Mouse (Mus musculus) layer of hippocampus, adult 18-20 months (tissue): Measurements from ENCODE around the gene Tmem44. TPM values are rescaled to one million over a fixed set of nuclear protein-coding genes. Genes with fewer than 3 reads are reported as not detected.

ENCODE experiments used
- DNase-seq, 2 experiments: peaks; one replicate each; pipeline ENCODE4 v3.0.0; 2022; ENCODE audit warnings: low spot score in 2 of 2
- total RNA-seq, 2 experiments: library from RNA; stranded (reverse); gene quantifications; 2 replicates each; pipeline ENCODE4 v1.2.3; 2021

Tmem44 gene
- total RNA-seq, 2 experiments from 2014 or later, result 27.9 to 33.1 TPM

DNA sequence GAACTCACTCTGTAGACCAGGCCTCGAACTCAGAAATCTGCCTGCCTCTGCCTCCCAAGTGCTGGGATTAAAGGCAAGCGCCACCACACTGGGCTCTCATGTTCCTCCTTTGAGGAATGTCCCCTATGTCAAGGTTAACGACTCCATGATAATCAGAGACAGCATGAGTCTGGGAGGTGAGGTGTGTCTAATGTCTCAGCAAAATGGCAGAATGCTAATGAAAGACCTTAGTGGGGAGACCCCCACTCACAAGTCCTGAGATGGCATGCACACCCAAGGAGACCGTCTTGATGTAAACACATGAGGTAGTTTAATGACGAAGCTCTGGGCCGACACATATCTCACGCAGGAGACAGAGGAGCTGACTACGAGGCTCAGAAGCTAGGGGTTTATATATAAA is 3.5 kb upstream of the Tmem44 start:
- DNase-seq, result no peak

DNA sequence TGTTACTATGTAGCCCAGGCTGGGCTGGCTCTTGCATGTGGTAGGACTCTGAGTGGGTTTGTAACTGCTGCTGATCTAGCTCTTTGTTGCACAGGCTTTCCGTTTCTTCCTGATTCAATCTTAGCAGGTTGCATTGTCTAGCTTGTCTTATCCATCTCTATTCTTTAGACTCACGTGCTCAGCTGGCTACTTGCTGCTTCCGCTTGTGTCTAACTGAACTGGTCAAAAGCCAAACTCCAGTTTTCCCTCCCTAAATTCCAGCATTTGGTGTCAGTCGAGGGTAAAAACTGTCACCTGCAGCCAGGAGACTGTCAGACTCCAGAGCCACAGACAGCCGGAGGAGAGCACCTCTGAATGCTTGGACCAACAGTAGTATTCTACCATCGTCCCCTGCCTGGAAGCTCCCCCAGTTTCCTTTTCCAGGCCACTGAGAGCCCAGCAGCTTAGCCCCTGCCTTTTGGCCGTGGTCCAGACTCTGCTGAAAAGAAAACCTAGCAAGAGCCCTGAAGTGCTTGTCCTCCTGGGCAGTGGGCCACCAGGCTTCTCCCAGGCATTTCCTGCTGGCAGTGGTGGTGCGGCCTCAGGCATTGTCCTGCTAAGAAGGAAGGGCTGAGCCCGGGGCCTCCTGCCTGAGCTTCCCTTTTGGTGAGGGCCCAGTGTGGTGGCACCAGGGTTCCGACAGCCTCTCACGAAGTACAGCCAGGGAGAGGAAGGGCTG is 2.1 kb upstream of the Tmem44 start:
- DNase-seq, result peak; percentile 48 to 71

DNA sequence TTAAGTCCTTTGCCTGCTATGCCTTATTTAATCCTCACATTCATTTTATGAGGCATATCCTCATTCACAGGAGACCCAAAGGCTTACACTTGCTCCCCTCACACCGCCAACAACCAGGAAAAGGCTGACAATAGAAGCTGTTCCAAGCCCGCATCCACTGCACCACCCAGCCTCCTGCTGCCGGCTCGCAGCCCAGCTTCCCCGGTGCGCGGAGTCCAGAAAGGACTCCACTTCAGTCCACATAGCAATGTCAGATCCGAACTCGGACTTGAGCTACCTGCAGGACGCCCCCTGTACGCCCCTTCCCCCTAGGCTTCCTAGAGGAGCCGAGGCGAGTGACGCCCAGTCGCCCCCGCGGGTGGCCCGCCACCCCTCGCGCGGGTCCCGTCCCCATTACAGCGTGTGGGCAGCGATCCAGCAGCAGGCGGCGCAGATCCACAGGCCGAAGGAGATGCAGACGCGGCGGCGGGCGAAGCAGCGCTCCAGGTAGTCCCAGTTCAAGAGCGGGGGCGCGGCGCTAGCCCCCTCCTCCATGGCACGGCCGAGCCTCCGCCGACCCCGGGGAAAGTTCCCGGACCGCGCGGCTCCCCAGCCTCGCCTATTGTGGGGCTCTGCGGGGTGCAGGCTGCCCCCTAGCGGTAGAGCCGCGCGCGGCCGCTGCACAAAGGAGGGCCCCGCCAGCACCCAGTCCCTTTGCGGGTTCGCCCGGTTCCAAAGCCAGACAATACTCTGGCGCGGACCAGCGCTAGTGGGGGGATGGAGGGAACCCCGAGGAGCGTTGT is 485 bp downstream of the Tmem44 start:
- peak; percentile 53 to 82 for DNase-seq

DNA sequence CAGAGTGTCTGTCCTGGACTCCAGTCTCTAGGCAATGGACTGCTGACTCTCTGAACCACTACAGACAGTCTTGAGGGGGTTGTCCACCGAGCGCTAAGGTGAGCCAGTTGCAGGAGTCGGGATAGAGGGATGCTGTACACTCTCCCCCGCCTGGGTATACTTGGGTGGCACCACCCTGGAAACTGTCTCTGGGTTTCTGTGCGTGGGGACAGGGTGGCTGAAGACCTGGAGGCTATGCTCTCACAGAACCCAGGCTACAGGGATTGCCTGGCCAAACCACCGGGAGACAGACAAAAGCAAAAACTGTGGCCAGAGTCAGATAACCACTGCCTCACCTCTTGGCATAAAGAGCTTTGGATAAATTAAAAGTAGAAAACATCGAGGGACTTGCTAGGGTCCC is 1.1 kb downstream of the Tmem44 start:
- DNase-seq, result no peak

DNA sequence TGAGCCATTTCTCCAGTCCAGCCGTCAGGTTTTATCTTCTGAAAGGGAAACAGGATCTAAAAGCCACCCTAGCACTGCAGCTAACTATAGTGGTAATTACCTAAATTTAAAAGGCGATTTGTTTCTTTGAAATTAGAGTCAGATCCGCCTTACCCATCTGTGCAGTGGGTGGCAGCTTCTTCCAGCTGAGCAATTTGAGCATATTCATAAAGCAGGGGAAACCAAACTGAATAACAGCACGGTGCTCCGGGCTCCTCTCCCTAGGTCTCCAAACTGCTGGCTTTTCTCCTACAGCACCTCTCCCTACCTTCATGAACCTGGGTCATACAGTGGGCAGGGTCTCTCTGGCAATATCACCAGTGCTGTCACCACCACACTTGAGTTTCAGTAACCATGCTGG is 2.4 kb downstream of the Tmem44 start:
- DNase-seq, result peak in 1 of 2 experiments; percentile 40

DNA sequence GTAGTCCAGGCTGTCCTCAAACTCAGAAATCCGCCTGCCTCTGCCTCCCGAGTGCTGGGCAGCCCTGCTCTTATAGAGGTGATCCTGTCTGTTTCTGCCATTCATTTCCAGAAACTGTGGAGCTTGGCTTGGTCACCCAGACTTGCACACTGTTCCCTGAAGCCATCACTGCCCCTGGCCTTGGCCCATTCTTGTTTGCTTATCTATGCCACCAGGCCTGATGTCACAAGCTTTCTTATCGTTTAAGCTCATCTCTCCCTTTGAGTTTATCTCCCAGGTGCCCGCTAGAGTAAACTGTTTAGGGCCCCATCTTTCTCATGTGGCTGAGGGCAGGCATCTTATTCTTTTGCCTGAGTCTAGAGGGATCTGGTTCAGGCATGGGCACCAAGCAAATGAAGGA is 5.9 kb downstream of the Tmem44 start:
- DNase-seq, result no peak

DNA sequence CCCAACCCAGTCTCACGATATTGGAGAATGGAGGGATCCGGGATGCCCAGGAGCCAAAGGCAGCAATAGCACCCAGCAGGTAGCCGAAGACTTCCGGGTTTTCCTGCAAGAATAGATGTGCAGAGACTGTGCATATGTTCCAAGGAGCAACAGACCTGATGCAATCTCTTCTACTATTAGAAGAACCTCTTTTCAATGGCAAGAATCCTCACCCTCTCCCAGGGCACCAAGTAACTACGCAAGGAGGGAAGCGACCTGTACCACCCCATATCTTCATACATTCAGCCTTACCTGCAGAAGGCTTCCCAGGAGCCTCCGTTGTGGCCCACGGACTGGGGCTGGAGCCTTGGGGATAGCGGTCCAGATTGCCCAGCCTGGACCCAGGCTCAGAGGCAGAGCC is 7.3 kb downstream of the Tmem44 start:
- DNase-seq, result no peak

DNA sequence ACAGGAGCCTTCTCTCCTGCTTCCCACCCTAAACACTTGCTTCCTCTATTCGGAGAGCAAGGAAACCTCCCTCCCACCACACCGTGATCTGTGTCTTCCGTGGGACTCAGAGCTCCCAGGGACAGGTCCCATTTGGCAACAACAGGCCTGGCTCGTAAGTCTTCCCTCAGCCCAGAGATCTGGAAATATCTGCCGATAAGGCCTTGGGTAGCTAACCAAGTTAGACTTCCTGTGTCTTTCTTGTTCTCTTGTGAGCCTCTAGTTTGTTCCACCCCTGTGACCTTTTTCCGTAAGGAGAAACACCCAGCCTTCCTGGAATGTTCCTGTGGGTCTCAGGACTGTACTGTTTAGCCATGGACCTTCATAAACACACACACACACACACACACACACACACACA is 7.8 kb downstream of the Tmem44 start:
- DNase-seq, result no peak

DNA sequence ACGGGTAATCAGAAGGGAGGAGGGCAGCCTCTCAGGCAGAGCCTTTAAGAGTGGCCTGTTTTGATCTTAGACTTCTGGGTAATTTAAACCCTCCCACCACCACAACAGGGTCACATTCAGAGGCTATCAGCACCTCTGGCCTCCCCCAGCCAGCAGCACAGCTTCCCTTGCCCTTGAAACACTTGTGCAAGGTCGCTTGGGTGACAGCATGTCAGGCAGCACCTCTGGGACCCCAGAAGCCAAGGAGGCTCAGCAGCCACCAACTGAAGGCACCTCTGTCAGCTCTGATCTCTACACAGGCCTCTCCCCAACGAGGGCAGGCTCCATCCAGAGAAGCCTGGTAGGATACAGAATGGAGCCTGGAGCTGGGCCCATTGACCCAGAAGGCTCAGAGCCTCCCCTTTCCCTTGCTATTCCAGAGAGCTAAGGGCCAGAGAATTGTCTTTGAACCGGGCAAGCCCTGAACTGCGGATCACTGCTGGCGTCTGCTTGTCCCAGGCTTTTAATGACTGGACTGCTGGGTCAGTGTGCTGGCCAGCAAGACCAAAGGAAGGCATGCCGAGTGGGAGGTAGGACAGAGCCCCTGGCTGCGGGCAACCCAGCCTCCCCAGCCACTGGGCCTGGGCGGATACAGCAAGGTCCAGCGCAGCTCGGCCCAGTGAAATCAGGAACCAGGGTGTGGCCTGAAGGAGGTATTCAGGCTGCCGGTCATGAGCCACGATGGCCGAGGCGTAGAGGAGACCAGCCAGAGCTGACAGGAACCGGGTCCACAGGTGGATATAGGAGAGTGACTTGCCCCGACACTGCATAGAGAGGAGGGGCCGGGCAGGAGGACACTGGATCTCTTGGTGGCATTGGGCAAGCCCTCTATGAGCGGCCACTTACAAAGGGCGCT is 10.3 kb downstream of the Tmem44 start:
- no peak for DNase-seq

DNA sequence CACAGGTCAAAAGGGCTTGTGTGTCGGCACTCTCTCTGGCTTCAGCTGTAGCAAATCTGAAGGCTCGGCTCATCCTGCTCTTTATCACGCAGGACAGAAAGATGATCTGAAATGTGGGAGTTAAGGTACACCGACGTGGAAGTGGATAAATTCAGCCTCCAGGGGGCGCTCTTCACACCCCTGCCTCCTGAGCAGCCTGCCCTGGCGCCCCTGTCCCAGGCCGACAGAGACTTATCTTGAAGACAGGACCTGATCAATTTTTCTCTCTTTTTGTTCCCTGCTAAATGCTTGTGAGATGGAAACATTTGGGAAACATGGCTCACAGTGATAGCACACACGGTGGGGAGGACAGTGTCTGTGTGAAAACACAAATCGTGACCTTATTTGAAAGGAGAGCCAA is 11.2 kb downstream of the Tmem44 start:
- no peak for DNase-seq

DNA sequence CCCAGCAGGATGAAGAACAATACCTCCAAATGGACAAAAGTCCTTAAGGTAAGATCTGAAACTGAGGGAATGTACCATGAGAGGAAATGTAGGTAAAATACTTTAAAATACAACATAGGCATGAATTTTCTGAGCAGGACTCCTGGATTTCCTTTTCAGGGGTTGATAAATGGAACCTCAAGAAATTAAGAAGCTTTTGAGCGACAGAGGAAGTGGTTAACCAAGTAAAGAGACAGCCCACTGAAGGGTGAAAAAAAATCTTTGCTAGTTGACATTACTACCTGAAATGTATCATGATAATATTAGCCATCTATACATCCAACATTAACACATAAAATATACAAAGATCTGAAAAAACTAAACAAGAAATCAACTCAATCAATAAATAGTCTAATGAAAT is 15.6 kb downstream of the Tmem44 start:
- DNase-seq, result no peak

DNA sequence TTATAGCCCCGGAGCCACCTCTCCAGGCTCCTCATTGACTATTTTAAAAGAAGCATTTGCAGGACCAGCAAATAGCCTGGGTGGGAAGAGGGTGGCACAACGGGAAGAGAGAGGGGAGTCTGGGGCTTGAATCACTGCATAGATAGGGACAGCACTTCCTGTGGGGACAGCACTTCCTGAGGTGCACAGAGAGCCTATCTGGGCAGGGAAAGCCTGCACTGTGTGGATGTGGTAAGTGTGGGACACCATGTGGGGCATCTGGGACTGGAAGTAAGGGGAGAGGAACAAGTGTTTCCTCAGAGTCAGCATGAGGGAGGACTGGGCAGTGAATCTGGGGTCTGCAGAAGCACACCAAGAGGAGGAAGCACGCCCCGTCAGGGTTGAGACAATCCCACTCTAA is 17.1 kb downstream of the Tmem44 start:
- no peak for DNase-seq

DNA sequence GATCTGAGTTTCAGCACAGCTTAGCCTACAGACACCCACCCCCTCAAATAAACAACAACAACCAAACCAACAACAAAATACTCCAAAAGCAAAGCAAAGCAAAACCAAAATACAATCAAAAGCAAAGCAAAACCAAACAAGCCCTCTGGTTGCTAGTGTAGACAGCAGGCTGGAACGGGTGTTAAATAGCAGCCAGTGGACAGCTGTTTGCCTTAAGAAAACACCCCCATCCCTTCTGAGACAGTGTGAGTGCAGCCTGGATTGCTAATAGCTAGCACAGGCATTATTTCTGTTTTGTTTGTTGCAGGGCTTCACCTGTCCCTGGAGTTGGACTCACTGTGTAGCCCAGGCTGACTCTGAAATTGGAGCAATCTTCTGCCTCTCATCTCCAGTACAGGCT is 17.7 kb downstream of the Tmem44 start:
- DNase-seq, result no peak

DNA sequence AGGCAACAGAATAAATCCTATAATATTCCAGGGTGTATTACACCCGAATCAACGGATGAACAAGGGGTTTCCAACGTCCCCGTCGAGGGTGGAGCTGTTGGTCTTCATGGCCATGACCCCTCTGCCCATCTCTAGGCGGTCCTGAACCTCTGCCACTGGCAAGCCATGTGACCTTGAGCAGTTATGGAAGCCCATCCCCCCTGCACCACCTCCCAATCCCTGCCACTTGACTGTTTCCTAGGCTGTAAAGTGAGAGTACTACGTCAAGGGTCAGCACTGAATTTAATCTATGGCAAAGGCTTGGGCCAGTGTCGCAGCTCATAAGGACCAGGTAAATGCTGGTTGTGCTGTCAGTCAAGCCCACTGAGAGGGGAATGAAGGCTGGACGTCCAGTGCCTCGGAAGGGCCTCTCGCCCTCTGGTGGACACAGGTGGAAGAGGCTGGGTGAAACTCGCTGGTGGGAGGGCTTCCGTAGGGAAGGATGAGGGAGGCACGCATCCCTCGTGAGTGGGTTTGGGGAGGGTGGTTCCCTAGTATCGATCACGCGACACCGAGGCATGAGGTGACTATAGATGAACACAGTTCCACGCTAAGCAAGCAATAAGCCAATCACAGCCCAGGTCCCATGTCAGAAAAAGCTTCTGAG is 18.8 kb downstream of the Tmem44 start:
- DNase-seq, result no peak

DNA sequence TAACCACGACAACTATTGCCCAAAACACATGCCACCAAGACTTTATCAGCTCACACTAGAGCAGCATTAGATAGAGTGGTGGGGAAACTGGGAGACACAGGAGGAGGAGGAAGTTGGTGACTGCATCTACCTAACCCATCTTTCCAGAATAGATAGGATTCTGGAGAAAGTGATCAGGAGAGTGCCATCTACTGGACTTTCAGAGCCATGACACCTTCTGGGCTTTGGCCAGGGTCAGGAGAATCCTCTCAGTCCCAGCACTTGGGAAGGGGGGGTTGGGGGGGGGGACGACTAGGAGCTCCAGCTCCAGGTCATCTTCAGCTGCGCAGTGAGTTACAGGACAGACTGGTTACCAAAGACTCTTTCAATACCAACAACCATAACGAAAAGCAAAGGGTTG is 19.8 kb downstream of the Tmem44 start:
- DNase-seq, result no peak

DNA sequence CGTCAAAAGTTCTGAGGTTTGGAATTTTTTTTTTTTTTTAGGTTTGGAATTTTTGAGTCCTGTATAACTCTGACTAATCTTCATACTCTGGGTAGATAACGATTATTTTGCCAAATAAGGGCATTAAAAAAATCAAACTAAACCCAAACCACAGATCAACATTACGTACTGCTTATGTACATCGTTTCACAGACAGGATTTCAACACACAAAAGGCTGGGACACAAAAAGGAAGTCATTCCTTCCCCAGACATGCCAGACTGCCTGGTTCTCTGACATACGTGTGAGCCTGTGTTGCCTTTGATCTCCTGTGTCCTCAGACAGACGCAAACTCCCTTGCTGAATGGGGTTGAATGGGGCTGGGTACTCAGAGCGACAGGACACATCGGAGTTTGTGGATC is 22.3 kb downstream of the Tmem44 start:
- no peak for DNase-seq

DNA sequence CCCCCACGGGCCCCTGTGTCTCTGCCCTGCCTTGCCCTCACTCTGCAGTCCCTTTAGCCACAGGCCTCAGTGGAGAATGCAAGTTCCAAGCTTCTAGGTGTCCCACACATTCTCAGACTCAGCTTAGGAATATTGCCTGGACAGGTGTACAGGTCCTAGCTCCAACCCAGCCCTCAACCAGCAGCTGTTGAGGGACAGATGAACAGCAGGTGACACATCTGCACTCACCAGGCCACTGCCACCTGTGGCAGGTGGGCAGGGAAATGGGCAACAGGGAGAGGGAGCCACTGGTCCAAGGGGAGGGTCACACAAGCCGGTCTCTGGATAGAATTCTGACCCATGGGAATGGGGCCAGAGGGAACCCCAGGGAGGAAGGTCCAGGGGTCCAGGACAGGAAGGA is 22.8 kb downstream of the Tmem44 start:
- DNase-seq, result no peak

DNA sequence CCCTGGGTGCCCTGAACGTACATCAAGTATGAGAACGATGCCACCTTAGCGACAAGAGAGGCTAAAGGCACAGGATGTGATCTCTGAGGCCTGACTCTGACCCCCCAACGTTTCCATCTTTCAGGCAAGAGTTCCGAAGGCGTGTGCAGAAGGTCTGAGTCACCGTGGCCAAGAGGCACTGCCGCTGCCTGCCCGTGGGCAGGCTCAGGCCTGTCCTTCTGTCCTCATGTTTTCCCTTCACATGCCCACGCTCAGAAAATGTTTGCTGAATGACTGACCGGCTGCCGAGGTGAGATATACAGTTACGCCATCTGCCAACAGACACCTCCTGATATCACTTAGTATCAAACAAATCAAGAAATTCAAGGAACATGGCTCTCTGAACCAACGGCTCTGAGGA is 24.9 kb downstream of the Tmem44 start:
- DNase-seq, result no peak

DNA sequence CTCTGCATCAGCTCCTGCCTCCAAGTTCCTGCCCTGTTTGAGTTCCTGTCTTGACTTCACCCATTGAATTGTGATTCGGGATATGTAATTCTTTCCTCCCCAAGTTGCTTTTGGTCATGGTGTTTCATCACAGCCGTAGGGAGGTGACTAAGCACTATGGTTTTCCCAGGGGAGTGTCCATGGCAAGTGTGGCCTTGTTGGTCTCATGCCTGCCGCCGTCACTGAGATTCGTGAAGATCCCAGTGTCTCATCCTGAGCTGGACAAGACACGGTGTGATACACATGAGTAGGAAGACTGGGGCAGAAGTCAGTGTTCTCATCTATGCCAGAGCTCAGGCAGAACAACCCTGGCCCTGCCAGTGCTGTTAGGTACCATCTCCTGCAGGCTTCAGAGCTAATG is 26.2 kb downstream of the Tmem44 start:
- no peak for DNase-seq

DNA sequence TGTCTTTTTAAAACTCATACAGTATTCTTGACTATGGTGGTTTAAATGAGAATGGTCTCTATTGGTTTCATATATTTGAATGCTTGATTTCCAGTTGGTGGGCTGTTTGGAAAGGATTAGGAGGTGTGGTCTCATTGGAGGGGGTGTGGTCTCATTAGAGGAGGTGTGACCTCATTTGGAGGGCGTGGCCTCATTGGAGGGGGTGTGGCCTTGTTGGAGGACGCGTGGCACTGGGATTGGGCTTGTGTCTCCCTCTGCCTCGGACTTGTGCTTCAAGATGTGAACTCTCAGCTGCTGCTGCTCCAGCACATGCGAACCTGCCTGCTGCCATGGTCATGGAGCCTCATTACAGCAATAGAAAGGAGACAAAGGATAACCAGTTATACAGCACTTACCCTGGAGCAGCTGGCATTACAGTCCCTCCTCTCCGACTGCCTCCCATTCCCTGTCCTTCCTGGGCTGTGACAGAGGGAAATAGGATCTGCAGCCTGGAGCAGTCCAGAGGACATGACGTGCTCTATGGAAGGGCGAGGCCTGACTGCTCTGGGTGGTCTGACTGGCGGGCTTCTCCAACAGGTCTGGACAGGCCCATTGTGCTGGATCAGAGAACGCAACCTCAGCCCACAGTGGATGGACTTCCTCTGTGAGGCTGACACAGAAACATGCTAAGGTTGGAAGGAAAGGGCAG is 28.2 kb downstream of the Tmem44 start:
- no peak for DNase-seq

DNA sequence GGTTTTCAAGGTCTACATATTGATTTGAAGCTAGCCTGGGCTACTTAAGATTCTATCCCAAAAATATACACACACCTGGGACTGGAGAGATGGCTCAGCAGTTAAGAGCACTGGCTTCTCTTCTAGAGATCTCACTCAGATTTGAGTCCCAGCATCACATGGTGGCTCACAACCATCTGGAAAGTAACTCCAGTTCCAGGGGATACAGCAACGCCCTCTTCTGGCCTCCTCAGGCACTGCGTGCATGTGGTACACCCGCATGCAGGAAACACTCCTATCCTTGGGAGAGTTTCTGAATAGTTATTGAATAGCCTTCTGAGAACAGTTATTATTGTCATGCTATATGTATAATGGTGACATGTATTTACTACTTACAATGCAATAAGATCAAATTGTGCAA is 29.5 kb downstream of the Tmem44 start:
- no peak for DNase-seq
